Mouse (Mus musculus) olfactory bulb, adult 2 months (tissue): Measurements from ENCODE around the gene Rasa2.

ENCODE experiments used
- CTCF ChIP-seq: fragments of 200-500 bp; IDR thresholded peaks from 2 replicates; pipeline ENCODE4 v1.5.1; 2012; ENCODE audit warnings: low read depth, mild to moderate bottlenecking, low read length, moderate library complexity; ENCODE audit not compliant: insufficient read depth
- POLR2A ChIP-seq: fragments of 200-500 bp; IDR thresholded peaks from 2 replicates; pipeline ENCODE4 v1.6.1; 2012; ENCODE audit warnings: mild to moderate bottlenecking, low read depth, low read length, moderate library complexity; ENCODE audit not compliant: insufficient read depth

DNA sequence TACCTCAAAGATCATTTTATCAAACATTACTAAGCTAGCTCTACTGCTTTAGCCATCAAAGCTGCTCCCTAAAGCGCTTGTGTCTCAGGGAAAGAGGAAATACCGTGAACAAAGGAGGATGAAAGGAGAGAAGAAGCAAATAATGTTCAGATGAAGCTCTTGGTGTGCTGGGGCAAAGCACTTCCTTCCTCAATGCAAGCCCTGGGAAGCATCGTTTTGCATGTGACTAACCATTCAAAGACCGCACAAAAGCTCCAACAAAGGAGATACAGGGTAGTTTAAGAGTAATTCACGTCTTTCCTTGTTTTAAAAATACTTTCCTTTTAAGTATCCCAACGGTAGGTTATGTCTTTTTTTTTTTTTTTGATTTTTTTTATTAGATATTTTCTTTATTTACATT is 28.0 kb downstream of the Rasa2 start:
- TF ChIP-seq CTCF (no peak), POLR2A (no peak)
